Mouse (Mus musculus): ENCODE data around the gene Olfr678.
"Not testable (repeated sequence)": the region's sequence is repeated elsewhere in the genome, so short reads cannot be mapped to it uniquely, and the experiment has no call there.

Olfr678 gene

DNA sequence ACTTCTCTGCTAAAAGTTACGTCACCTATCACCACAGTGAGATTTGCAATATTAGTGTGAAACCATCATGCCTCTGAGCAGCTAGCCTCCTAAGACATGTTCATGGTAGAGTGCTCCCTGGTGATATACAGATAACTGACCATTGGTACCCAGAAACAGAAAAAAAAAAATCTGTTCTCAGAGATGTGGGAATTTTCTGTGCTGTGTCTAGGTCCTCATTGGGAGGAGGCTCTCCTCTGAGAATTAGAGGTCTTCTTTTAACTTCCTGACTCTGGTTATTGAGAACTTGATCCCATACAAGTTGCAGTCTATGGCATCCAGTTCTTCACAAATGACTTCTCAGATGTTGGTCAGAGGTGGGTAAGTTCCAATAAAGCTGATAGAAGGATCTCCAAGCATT lies at the start of gene Olfr678:
TSS of gene Olfr678 (plus strand) at position 301 of the 400 bp plus-strand sequence.
- DNase-seq (ENCODE audit: low spot score in 2 of 2), result no peak

DNA sequence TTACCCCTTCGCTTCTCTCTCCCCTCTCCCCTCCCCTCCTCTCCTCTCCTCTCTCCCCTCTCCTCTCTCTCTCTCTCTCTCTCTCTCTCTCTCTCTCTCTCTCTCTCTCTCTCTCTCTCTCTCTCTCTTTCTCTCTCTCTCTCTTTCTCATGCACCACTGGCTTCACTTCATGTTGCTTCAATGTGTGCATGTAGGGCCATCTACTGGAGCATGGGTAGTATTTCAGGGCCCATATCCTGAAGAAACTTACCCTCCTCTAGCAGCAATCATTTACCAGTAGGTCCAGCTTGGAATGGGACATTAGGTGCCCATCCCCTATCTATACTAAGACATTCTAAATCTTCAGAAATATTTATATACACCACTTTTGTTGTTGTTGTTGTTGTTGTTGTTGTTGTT lies 41.7 kb upstream of the Olfr678 start:
- DNase-seq (ENCODE audit: low spot score in 2 of 2), result peak in 1 of 2 experiments; percentile 13

DNA sequence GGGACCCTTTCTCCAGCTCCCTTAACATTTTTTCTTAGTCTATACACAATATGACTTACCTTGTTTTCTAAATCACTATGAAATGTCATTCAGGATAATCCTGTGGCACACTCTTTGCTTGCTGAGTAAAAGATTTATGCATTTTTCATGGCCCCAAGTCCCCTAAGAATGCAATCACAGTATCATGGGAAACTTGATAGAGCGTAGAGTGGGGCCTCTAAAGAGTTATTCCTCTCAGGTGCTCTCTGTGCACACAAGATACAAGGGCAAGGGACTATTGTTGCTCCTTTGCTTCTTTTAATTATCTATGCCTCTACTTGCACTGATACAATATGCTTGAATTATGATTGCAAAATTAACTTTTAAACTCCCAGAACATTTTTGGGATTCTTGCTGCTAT lies 35.9 kb upstream of the Olfr678 start, which contains the start of gene Olfr675:
TSS of gene Olfr675 (minus strand) at position 101 of the 400 bp plus-strand sequence.
- no peak for DNase-seq (ENCODE audit: low spot score in 2 of 2)

DNA sequence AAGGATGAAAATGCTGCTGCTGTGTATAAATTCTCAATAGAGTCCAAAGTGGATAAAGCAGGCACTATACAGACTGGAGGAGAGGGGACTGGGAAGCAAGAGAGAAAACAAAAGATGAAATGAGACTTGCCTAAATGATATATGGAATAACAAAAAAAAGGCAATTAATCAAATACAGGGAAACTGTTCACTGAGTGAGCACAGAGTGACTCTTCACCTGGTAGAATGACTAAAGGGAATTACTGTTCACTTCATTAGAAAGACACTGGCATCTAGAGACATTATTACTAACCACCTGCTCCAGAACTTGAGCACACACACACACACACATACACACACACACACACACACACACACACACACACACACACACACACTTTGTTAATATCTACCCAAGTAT lies 31.9 kb upstream of the Olfr678 start, which contains the start of gene Olfr676:
TSS of gene Olfr676 (plus strand) at position 301 of the 400 bp plus-strand sequence.
- DNase-seq (ENCODE audit: low spot score in 2 of 2), result no peak

DNA sequence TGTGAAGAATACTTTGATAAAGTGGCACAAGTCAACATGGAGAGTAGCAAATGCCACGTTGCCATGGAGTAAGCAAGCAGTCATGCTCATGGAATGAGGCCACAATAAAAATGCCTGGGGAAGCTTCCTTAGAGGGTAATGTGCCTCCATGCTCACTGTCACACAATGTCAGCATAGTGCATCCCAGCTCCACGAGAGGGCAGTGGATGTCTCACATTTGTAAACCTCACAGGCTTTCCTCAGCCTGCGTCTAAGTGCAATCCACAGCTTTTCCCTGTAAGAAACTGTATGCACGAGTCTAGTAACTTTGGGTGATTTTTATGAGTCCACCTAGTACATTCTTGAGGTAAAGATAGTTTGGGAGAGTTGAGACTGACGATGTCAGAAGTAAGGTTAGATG lies 30.4 kb upstream of the Olfr678 start:
- DNase-seq (ENCODE audit: low spot score in 2 of 2), result not testable (repeated sequence)

DNA sequence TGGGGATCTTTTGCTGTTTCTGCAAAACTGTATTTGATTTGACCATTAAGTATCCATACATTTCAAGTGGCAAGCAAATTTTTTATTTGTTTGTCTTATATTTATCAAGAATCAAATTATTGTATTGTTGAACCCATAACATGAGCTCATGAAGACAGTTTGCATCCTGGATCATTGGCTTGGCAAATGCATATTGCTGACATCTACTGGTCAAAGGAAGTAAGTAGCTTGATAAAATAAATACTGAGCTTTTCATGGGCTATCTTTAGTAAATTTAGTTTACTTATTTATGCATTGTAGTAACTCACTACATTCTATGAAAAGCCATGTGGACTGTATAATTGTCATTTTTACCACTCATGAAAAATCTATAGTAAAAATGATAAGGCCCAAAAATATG lies 5.3 kb upstream of the Olfr678 start:
- no peak for DNase-seq (ENCODE audit: low spot score in 2 of 2)

DNA sequence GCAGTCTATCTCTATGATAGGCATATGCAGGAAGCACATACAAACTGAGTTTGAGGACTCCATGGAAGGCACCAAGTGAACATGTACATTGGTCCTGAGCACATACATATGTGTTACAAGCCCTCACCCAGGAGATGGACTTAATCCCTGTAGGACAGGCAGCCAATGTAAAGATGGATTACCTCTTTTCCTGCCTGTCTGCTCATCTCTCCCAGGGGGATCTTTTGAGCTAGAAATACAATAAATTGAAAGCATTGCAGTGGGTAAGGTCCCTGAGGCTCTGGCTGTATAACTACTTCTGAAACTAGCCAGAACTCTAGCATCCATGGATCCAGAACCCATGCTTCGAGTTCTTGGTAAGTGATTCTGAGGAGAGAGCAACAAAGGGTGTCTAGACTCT lies 16.6 kb downstream of the Olfr678 start, which contains the start of gene Olfr679:
TSS of gene Olfr679 (plus strand) at position 301 of the 400 bp plus-strand sequence.
- no peak for DNase-seq (ENCODE audit: low spot score in 2 of 2)

DNA sequence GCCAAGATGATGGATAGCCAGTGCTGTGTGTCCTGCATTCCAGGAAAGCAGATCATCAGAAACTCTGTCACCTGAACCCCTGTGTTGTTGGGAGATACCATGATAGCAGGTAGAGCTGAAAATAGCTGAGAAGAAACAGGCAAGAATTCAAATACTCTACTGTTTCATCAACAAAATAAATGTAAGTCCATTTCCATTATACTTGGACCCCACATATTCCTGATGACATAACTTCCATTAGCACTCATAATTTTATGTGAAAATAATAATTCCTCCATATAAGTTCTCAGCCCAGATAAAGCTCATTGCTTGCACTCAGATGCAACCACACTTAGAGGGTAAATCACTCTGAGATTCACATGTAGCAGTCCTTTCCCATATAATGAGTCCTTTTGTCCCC lies 28.4 kb downstream of the Olfr678 start, which contains the start of gene Olfr680-ps1:
TSS of gene Olfr680-ps1 (minus strand) at position 101 of the 400 bp plus-strand sequence.
- DNase-seq (ENCODE audit: low spot score in 2 of 2), result not testable (repeated sequence)

DNA sequence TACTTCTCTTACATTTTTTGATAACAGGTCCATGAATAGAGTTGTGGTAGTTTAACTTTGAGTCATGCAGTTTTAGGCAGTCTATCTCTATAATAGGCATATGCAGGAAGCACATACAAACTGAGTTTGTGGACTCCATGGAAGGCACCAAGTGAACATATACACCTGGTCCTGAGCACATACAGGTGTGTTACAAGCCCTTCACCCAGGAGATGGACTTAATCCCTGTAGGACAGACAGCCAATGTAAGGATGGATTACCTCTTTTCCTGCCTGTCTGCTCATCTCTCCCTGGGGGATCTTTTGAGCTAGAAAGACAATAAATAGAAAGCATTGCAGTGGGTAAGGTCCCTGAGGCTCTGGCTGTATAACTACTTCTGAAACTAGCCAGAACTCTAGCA lies 52.3 kb downstream of the Olfr678 start, which contains the start of gene Olfr681:
TSS of gene Olfr681 (plus strand) at position 301 of the 400 bp plus-strand sequence.
- DNase-seq (ENCODE audit: low spot score in 2 of 2), result no peak

All from right cerebral cortex, postnatal 10 days (tissue).